Mouse (Mus musculus): ENCODE measurements around the gene Lalba.
"Not testable (repeated sequence)": the region's sequence is repeated elsewhere in the genome, so short reads cannot be mapped to it uniquely, and the experiment has no call there.

Gene Lalba

GRCm38 (mm10) chr15:98492102-98492501 lies 9.6 kb upstream of the Lalba start, which contains the start of gene Olfr279:
Gene Olfr279 (plus strand): TSS chr15:98492402.
- no peak for DNase-seq (ENCODE audit: low spot score in 2 of 2)

- no peak for DNase-seq (ENCODE audit: low spot score in 2 of 2)
Measured at GRCm38 (mm10) chr15:98491332-98491731, 8.8 kb upstream of the Lalba start.

- DNase-seq (ENCODE audit: low spot score in 2 of 2), result no peak
Measured at GRCm38 (mm10) chr15:98486433-98487021, 4.0 kb upstream of the Lalba start.

GRCm38 (mm10) chr15:98483907-98484886 lies 1.7 kb upstream of the Lalba start:
- DNase-seq (ENCODE audit: low spot score in 2 of 2), result no peak

GRCm38 (mm10) chr15:98479568-98480102 lies 2.9 kb downstream of the Lalba start:
- no peak for DNase-seq (ENCODE audit: low spot score in 2 of 2)

- no peak for DNase-seq (ENCODE audit: low spot score in 2 of 2)
Measured at GRCm38 (mm10) chr15:98476281-98476680, 6.2 kb downstream of the Lalba start.

GRCm38 (mm10) chr15:98475382-98475781 lies 7.1 kb downstream of the Lalba start:
- peak; percentile 46 to 79 for DNase-seq (ENCODE audit: low spot score in 2 of 2)

GRCm38 (mm10) chr15:98474958-98475357 lies 7.6 kb downstream of the Lalba start:
- DNase-seq (ENCODE audit: low spot score in 2 of 2), result no peak

- DNase-seq (ENCODE audit: low spot score in 2 of 2), result no peak
Measured at GRCm38 (mm10) chr15:98471539-98471938, 11.0 kb downstream of the Lalba start.

GRCm38 (mm10) chr15:98469596-98469995 lies 12.9 kb downstream of the Lalba start, which contains the start of gene OR5BS1P:
Gene OR5BS1P (plus strand): TSS chr15:98469896.
- no peak for DNase-seq (ENCODE audit: low spot score in 2 of 2)

GRCm38 (mm10) chr15:98452288-98452687 lies 30.2 kb downstream of the Lalba start, which contains the start of gene Olfr281:
Gene Olfr281 (plus strand): TSS chr15:98452588.
- DNase-seq (ENCODE audit: low spot score in 2 of 2), result no peak

- no peak for DNase-seq (ENCODE audit: low spot score in 2 of 2)
Measured at GRCm38 (mm10) chr15:98448521-98448920, 34.0 kb downstream of the Lalba start.

- no peak for DNase-seq (ENCODE audit: low spot score in 2 of 2)
Measured at GRCm38 (mm10) chr15:98444561-98444960, 38.0 kb downstream of the Lalba start.

GRCm38 (mm10) chr15:98430925-98431324 lies 51.6 kb downstream of the Lalba start, which contains the start of gene Olfr282:
Gene Olfr282 (plus strand): TSS chr15:98431225.
- DNase-seq (ENCODE audit: low spot score in 2 of 2), result not testable (repeated sequence)

Measured in spleen, postnatal 4 days (tissue).